Mouse (Mus musculus): Measurements from ENCODE around the gene Acyp1.
A peak's percentile ranks its signal among the peaks of the same experiment; 100 is the strongest.

Acyp1 gene

DNA sequence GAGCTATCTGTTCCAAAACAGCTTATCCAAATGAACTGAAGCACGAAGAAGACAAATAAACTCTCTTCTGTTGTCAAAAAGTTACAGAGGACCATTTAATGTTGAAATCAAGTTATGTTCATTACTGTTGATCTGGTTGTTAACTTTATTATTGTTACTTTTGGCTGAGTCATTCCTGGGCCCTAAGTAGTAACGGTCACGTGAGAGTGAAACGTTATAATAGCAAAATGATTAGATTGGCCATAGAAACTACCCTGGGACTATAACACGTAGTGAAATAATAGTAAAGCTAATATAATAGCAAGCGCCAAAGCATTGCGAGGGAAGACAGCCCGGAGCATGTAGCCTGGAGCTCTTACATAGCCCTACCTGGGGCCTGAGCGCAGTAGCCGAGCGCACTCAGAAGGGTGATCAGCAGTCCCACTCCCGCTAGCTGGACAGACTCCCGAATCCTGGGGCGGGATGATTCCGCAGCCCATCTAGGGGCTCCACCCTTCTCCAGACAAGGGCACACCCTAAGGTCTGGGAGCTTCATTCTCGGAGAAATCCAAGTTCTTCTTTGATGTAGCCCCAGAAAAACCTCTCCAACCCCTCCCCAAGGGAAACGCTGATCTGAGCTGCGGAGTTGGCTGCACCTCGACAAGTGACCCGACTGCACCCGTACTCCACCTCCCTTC, at the start of gene Acyp1:
Gene Acyp1 (minus strand): TSS at position 630 of the 677 bp plus-strand sequence.
- DNase-seq (ENCODE audit: low spot score in 2 of 2) = no peak

DNA sequence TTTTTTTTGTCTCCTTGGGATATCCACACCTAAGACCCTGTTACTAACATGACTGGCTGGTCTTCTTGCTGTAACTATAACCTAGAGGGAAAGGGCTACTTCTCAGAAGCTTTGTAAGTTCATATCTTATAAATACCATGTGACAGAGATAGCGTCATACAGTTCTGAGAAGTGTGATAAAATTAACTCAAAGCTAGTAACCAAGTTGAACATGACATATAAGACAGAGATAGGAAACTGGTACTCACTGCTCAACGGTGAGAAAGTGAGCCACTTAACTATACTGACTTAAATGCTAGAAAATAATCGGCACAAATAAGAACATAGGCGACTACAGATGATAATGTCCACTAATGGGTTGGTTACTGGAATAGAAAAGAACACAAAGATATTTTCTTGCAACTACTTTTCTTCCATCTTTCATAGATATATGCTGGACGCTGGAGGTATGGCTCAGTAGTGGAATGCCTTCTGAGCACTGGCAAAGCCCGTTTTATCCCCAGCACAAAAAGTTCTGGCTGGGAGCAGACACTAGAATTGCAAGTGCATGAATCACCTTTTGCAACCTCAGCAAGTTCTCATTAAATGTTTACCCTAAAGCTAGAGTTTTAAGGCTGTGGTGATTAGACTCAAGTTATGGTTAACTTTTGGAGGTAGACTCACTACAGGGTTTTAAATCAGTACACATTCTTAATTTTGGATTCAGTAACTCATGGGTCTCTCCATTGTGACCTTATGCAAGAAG, 49.5 kb upstream of the Acyp1 start:
- DNase-seq (ENCODE audit: low spot score in 2 of 2) = no peak

DNA sequence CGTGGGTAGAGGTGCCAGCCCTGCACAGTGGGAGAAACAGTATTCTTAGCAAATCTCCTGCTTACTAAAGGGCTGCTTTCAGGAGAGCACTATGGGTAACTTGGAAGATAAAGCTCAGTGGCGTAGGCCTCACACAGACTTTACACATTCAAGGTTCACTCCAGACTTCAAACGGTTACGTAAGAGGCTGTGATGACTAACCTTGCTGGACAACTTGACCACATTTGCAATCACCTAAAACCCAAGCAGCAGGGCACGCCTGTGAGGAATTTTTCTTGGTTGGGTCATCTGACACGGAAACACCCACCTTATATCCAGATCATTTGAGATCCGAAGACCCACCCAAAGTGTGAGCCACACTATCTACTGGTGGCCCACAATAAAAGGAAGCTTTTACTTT, 41.9 kb upstream of the Acyp1 start:
- DNase-seq (ENCODE audit: low spot score in 2 of 2) = no peak

DNA sequence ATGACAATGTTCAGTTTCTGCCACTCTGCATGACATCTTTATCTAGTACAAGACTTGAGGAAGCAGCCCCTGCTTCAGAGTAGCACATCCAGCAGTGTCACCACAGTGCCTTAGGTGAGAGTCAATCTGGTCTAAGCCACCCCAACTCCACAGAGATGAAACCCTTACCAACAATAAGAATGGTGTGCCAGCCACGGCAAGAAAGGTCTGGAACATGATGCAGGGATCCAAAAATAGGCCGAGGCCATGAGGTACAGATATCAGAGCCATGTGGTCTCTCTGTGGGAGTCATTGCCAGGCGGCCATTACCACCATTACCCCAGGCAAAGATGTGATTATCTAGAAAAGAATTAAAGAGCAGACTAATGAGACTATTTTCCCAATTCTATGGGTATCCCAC, 20.4 kb upstream of the Acyp1 start:
- no peak for DNase-seq (ENCODE audit: low spot score in 2 of 2)

DNA sequence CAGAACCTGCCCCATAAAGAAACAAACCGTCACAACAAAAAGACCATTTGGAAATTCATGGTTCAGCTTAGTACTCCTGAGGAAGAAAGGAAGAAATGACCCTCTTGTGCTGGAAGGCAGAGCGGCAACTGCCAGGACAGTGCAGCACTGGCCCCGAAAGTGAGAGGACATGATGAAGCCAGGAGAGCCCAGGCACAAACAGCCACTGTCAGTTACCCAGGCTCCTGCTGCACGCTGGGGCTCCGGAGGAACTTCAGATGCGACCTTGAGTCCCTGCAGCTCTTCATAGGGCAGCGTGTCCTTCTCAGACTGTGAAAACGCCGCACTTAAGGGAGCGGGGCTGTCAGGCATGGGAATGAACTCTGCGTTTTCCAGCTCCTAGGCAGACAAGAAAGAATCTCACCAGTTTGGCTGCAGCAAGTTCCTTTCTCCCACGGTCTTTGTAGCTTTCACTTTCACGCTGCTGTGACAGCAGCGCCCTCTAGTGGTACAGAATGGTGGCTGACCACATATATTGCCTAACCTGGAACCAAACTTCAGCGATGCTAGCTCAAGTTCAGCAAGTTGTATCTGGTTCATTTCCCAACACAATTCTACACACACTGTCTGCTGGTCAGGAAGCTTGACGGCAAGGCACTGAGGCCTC, 17.1 kb upstream of the Acyp1 start:
- peak; percentile 79 to 80 for DNase-seq (ENCODE audit: low spot score in 2 of 2)

DNA sequence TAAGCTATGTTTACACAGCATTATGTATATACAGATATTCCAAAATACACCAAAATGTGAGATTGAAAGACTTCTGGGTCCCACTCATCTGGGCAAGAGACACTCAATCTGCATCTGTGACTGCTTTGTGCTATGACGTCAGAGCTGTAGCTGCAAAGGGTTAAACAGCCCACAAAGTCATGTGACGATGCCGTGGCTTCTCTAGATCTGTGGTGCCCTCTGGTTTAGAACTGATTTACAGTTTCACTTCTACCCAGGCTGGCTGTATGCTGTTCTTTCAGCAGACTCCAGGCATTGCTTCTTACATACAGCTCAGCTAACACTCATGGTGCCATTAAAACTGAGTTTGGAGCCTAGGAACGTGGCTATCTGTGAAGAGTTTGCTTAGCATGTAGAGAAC, 16.5 kb upstream of the Acyp1 start:
- DNase-seq (ENCODE audit: low spot score in 2 of 2) = no peak

DNA sequence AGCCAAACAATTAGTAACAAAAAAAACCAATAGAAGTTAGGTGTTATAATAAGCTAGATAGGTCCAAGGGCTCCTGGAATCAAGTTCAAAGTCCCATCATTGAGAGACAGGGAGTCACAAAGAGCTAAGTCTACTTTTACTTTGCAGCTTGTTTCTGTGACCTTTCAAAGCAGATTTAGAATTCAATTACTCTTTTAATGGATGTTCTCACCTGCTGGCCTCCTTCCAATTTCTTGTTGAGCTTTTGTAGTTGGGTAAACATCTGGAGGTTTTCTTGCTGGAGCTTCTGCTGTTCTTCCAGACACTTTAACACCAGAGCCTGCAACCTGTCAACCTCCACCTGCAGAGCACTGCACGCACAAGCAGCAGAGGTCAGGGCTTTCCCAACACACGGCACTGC, 15.0 kb upstream of the Acyp1 start:
- DNase-seq (ENCODE audit: low spot score in 2 of 2) = no peak

DNA sequence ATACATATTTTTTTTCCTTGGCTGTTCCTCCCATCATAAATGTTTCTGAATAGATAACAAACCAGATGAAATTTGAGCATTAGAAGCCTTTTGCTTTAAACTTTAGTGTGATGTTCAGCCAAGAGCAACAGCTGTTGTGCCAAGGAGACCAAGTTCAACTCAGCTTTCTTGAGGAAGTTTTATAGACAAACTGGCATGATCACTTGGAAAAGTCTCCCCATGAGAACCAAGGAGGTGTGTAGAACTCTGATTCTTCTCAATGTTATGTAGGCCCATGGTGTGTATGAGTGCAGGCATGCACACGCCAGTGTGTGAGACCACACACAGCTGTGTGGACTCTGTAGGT, 10.6 kb upstream of the Acyp1 start:
- no peak for DNase-seq (ENCODE audit: low spot score in 2 of 2)

DNA sequence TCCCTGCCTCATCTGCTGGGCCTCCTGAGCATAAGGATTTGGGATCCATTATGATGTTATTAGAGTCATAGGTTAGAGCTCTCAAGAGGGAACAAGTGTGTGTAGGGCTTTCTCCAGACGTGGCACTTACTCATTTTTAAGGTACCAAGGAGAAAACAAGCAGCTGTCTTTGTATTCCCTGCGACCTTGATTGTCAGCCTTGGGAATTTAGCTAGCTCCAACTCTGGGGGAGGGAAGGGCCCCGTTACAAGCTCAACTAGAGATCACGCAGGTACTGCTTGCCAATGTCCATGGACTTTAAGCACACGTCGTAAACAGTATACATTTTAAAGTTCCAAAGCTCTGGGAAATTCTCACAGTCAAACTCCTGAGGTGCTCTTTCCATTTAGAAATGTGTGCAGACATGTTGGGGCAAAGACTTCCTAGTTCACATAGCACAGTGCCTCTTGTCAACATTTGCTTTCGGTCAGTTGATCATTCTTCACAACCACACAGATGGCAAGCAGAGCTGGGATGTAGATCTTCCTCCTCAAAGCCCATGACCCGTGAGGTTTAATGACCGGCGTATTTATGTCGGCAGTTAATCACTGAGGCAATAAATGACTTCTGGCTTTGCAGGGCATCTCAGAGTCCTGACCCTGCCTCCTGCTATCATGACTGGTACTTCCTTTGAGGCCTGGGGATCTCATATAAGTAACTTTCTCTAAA, 10.0 kb upstream of the Acyp1 start:
- no peak for DNase-seq (ENCODE audit: low spot score in 2 of 2)

DNA sequence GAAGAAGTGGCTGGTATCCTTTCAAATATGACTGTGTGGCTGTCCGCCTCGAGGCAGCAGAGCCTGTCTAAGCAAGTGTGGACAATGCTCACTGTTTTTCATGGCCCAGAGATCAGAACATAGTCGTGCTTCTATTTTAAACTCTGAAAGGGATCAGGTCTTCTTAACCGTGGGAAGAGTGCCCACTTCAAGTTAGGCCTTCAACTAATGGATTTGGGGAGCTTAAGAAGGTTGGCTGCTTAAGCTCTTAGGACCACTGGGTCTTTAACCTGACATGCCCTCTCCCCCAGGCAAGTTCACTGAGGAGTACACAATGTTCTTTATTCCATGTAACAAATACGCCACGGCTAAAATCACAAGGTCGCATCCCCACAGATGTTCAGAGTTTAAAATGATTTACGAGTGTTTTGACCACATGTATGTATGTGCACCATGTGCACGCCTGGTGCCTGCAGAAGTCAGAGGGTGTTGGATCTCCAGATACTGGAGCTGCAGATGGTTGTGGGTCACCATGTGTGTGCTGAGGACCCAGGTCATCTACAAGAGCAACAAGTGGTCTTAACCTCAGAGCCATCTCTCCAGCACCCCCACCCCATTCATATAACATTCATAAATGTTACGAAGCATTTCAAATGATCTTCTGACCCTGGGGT, 9.2 kb upstream of the Acyp1 start:
- no peak for DNase-seq (ENCODE audit: low spot score in 2 of 2)

DNA sequence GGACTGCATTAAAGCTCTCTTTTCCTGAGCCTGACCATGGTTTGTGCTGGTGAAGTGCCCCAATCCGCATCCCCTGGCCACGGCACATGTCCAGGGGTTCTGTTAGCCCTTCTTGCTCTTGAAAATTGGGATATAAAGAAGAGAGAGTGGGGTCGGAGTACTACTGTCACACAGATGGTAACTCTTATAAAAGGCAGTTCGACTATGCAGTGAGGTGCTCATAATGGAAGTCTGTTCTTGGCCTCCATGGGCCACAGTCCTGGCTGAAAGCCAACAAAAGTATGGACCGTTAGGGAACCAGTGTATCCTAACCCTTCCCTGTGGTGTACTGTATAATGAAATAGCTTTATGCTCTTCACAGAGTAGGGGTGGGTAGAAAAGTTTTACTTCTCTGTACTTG, 8.7 kb upstream of the Acyp1 start:
- no peak for DNase-seq (ENCODE audit: low spot score in 2 of 2)

DNA sequence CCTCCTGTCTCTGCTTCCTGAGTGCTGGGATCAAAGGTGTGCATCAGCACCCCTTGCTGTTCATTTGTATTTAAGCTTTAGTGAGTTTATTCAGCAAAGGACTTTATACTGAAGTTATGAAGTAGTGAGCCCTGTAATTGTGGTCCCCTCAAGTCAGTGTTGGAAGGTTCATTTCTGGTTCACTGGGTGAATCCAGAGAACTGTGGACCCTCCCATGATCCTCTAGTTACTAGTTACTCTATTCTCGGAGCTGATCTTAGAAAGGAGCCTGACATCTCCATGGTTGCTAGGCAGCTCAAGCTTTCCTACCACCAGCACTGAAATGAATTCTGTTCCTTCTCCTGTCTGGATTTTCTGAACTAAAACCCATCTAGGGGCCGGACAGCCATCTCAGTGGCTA, 7.3 kb upstream of the Acyp1 start:
- DNase-seq (ENCODE audit: low spot score in 2 of 2) = no peak

DNA sequence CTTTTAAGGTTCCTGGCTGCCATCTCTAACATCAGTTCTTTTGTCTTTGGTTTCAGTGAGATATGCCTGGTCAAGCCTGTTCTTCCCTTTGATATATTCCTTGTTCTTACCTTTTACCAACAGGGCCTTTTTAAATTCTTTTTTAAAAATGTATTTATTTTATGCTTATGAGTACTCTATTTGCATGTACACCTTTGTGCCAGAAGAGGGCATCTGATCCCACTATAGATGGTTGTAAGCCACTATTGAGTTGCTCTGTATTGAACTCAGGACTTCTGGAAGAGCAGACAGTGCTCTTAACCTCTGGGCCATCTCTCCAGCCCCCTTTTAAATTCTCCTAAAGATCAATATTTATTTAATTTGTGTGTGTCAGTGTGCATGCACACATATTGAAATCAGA, 4.7 kb upstream of the Acyp1 start:
- DNase-seq (ENCODE audit: low spot score in 2 of 2) = no peak

DNA sequence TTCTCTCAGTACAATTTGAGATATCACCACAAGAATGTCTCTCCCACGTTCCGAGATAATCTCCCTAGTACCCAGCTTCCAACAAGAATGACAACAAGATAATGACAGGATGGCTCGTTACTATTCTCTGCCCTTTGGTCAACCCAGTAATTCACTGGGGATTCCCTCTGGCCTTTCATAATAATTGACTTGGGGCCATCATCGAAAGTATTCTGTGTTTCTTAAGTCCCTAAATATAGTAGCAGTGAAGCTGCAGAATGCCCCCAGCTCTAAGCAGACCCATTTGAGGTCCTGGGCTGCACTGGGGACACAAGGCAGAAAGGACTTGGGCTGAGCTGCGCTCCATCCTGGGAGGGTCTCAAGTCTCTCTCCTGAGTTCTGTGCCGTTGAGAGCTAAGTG, 4.0 kb upstream of the Acyp1 start:
- no peak for DNase-seq (ENCODE audit: low spot score in 2 of 2)

DNA sequence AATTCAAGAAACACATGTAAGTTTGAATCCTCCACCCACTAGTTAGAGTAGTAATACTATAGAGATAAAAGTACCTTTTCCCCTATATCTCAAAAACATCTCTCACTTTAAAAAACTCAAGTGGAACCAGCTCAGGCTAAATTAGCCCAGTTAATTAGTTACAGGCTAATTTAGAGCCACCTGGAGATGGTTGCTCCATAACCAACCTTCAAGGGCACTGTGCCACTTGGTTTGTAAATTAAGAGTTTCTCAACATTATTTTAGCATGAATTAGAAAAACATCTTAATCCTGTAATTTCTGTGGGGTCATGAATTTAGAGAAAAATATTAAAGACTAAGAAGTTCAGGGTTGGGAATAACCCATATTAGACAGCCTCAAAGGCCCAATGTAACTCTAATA, 3.3 kb upstream of the Acyp1 start:
- DNase-seq (ENCODE audit: low spot score in 2 of 2) = no peak

DNA sequence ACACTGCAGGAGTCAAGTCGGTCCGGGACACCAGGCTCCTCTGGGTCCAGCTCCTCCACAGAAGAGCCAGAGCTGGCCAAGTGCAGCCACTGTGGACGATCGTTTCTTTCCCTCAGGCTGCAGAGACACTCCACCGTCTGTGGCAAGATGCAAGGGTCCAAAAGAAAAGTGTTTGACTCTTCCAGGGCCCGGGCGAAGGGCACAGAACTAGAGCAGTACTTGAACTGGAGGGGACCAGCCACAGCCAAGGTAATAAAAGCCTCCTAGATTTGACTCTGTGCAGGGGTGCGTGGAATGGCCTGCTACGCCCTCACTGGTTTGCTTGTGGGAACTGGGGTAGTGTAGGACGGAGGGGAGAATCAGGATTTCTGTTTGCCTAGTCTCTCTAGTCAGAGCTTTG, 2.4 kb upstream of the Acyp1 start:
- no peak for DNase-seq (ENCODE audit: low spot score in 2 of 2)

DNA sequence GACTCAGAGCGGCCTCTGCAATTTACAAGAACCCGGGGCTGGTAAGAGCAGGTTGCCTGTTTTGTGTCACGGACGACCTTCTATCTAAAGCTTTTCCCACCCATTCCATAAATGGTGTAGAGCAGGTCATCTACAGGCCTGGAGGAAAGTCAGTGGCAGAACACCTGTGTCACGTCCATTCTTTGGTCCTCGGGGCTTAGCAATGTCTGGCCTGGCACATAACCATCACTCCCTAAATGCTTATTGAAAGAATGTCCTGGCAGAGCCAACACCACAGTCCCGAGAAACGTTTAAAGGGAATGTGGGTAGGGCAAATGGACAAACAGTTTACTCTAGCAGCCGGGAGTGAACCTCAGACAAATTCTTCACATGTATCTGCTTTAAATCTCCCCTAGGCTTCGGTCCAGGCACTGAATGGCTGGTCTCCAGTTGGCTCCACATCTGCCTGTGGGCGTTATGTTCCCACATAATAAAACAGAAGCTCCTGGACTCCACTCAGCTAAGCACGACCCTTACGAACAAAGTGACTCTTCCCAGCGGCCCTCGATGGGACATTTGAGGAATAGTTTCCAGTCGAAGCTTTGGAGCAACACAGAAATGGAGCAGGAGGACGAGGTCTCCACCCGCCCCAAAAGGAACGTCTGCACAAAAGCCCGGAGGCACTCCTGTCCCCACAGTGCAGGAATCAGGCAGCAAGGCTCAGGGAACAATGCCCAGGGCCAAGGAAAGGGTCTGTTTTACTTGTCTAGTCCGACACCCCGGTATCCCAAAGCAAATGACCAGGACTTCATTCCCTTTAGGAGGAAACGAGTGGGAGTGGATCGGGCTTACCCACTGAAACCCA, 1.1 kb upstream of the Acyp1 start:
- no peak for DNase-seq (ENCODE audit: low spot score in 2 of 2)

DNA sequence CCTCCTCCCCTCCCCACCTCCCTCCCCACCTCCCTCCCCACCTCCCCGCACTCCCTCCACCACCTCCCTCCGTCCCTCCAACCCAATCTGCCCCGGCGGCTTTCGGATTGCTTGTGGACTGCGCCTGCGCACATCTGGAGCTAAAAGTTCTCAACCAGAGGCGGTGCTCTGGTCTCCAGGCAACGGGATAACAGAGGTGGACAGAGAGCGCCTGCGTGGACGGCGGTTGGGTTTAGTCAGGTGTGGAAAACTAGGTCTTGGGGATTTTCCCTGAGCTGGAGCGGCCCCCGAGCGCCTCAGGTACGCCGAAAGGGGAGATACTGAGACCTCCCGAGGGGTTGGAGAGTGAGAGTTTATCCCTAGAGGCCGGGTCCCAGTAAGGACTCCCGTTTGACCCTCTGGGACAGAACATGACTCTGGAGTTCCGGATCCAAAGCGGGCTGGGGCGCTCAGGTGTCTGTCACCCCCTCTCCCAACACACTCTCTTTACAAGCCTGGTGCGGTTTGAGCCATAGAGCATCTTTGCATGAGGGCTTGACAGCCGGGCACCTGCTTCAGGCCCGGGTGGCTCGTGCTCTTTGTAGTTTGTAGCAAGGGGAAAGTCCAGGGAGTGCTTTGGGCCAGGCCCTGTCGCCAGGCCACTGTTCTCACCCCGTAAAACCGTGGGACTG, 383 bp upstream of the Acyp1 start, which contains the start of gene Zc2hc1c:
Gene Zc2hc1c (plus strand): TSS at position 106 of the 671 bp plus-strand sequence.
- peak; percentile 74 to 85 for DNase-seq (ENCODE audit: low spot score in 2 of 2)

DNA sequence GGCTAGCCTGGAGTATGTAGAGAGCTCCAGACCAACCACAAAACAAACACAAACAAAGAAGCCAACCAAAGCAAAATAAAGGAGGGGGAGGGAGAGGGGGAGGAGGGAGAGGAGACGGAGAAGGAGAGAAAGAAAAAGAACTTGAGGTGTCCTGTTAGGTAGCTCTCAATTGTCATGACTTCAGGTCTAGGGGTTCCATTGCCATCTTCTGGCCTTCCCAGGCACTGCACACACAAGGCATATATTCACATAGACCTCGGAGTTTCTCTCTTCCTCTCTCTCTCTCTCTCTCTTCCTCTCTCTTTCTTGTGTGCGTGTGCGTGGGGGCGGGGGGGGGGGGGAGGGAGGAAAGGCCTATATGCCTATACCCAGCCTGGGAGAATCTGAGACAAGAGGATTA, 1.3 kb downstream of the Acyp1 start:
- DNase-seq (ENCODE audit: low spot score in 2 of 2) = no peak

DNA sequence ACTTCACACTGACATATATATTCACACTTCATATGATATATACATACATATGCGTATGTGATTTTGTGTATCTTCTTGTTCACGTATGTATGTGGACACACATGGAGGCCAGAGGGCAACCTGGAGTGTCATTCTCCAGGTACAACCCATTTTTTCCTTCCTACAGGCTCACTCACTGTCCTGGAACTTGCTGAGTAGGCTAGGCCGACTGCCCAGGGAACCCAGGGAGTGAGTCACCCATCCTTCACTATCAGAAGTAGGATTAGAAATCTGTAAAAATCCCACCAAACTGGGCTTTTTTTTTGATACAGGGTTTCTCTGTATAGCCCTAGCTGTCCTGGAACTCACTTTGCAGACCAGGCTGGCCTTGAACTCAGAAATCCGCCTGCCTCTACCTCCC, 3.2 kb downstream of the Acyp1 start:
- DNase-seq (ENCODE audit: low spot score in 2 of 2) = no peak

DNA sequence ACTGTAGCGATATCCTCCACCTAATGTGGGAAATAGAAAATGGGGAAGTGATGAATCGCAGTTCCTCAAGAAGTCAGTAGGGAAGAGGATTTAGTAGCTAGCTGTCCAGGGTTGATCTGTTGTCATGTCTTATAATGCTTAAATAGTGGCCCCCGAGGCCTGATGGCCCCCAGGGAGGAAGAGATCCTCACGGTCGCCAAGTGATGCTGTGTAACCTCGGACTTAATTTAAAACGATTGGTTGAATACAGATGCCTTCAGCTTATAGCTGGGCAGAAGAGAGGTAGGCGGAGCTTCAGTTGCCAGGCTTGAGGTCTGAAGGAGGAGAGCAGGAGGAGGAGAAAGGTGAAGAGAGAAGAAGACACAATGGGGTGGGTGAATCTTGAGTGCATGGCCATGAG, 3.9 kb downstream of the Acyp1 start:
- DNase-seq (ENCODE audit: low spot score in 2 of 2) = no peak

Measured in right cerebral cortex, postnatal 36 days (tissue).